Mouse (Mus musculus): ENCODE measurements around the gene Proz. TPM values are rescaled to one million over a fixed set of nuclear protein-coding genes. Genes with fewer than 3 reads are reported as not detected.

Gene Proz
- total and polyA plus RNA-seq, 2 experiments from 2014 or later: 0.10 TPM; not detected in 1

GRCm38 (mm10) chr8:13120882-13121665 is 60.4 kb downstream of the Proz start:
- ATAC-seq (ENCODE audit: insufficient read depth, low read depth): peak; percentile 64
- no peak overlapping the region for H3K9ac ChIP-seq (replicated peaks; ENCODE audit: low read depth, low read length)
- no peak overlapping the region for H3K4me3 ChIP-seq (ENCODE audit: low read depth, low read length)
- no peak for DNase-seq (ENCODE audit: low spot score)
- no peak overlapping the region for H3K4me2 ChIP-seq (ENCODE audit: low read depth, low read length)
- H3K4me1 ChIP-seq (ENCODE audit: control insufficient read depth, insufficient read depth): peaks cover 3% of the 10 kb centered on the region; the same call in 1 of the 2 replicates
- TF ChIP-seq CTCF (IDR thresholded peaks at IDR 0.05; ENCODE audit: low read depth) (no peak), EP300 (IDR thresholded peaks at IDR 0.05; ENCODE audit: low read depth) (no peak)
- WGBS: 51% methylated on average over 7 of the region's 7 CpGs
- no peaks in the 10 kb centered on the region for H3K9me3 ChIP-seq (replicated peaks; ENCODE audit: control insufficient read depth, low read length)
- no peaks in the 10 kb centered on the region for H3K27me3 ChIP-seq (ENCODE audit: control insufficient read depth, insufficient read depth, low read length)
- peaks cover 52% of the 10 kb centered on the region for H3K36me3 ChIP-seq (replicated peaks; ENCODE audit: control insufficient read depth, insufficient read depth, low read length)
- no peak overlapping the region for H3K27ac ChIP-seq (ENCODE audit: low read depth)

DNA sequence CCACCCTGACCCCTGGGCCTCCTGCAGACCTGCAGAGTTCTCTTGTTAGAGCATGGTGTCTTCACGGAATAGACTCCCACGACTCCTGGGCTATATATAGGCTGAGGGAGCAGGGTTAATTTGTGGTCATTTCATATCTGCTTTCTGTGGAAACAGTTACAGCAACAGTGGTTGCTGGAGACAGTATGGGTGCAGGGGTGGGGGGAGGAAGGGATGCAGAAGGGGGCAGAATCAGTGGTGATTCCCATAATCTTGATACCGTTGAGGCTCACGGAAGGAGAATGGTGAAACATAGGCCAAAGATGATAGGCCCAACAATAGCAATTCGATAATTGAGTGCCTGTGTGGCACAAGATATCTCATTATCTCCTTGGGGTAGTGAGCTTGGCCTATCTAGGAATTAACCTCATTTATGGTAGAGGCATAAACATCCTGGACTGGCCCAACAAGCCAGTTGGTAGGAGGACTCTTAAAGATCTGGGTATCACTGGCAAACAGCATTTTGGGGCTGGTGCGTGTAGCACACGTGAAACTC is 62.2 kb downstream of the Proz start:
- Histone ChIP-seq H3K4me2 (ENCODE audit: low read depth, low read length) (no peak overlapping the region), H3K4me3 (ENCODE audit: low read depth, low read length) (no peak overlapping the region), H3K27ac (ENCODE audit: low read depth) (no peak overlapping the region), H3K9me3 (replicated peaks; ENCODE audit: control insufficient read depth, low read length) (no peaks in the 10 kb centered on the region), H3K36me3 (replicated peaks; ENCODE audit: control insufficient read depth, insufficient read depth, low read length) (peaks cover 71% of the 10 kb centered on the region), H3K27me3 (ENCODE audit: control insufficient read depth, insufficient read depth, low read length) (no peaks in the 10 kb centered on the region), H3K9ac (replicated peaks; ENCODE audit: low read depth, low read length) (no peak overlapping the region), H3K4me1 (ENCODE audit: control insufficient read depth, insufficient read depth) (peaks cover 3% of the 10 kb centered on the region; the same call in 1 of the 2 replicates)
- no peak for DNase-seq (ENCODE audit: low spot score)
- TF ChIP-seq EP300 (IDR thresholded peaks at IDR 0.05; ENCODE audit: low read depth): no peak
- TF ChIP-seq CTCF (IDR thresholded peaks at IDR 0.05; ENCODE audit: low read depth): no peak
- peak; percentile 34; the same call in 1 of the 2 replicates for ATAC-seq (ENCODE audit: insufficient read depth, low read depth)
- whole genome bisulfite sequencing: 59% methylated on average over 7 of the region's 7 CpGs

GRCm38 (mm10) chr8:13124897-13125296 is 64.2 kb downstream of the Proz start:
- peaks cover 3% of the 10 kb centered on the region; the same call in 1 of the 2 replicates for H3K4me1 ChIP-seq (ENCODE audit: control insufficient read depth, insufficient read depth)
- no peak for ATAC-seq (ENCODE audit: insufficient read depth, low read depth)
- no peak overlapping the region for H3K4me3 ChIP-seq (ENCODE audit: low read depth, low read length)
- H3K27ac ChIP-seq (ENCODE audit: low read depth): no peak overlapping the region
- peaks cover 75% of the 10 kb centered on the region for H3K36me3 ChIP-seq (replicated peaks; ENCODE audit: control insufficient read depth, insufficient read depth, low read length)
- TF ChIP-seq CTCF (IDR thresholded peaks at IDR 0.05; ENCODE audit: low read depth) (no peak), EP300 (IDR thresholded peaks at IDR 0.05; ENCODE audit: low read depth) (no peak)
- no peaks in the 10 kb centered on the region for H3K9me3 ChIP-seq (replicated peaks; ENCODE audit: control insufficient read depth, low read length)
- no peaks in the 10 kb centered on the region for H3K27me3 ChIP-seq (ENCODE audit: control insufficient read depth, insufficient read depth, low read length)
- H3K9ac ChIP-seq (replicated peaks; ENCODE audit: low read depth, low read length): no peak overlapping the region
- WGBS: 89% methylated on average over 8 of the region's 8 CpGs
- no peak for DNase-seq (ENCODE audit: low spot score)
- no peak overlapping the region for H3K4me2 ChIP-seq (ENCODE audit: low read depth, low read length)

Other genes with a start within 250 kb of the Proz start
- gene Mcf2l, start 187.1 kb upstream of the Proz start, total RNA-seq (2014; rRNA removed; ENCODE audit: low replicate concordance): 22.1 and 22.9 TPM in 2 replicates
- gene Mcf2l, start 187.1 kb upstream of the Proz start, polyA plus RNA-seq (2015; fragmentation: Nextera tagmentation; extraction: Ambion mirVana): 6.6 and 7.5 TPM in 2 replicates
- not detected in 2 replicates for gene F7, start 34.9 kb upstream of the Proz start, total RNA-seq (2014; rRNA removed; ENCODE audit: low replicate concordance)
- gene F7, start 34.9 kb upstream of the Proz start, polyA plus RNA-seq (2015; fragmentation: Nextera tagmentation; extraction: Ambion mirVana): not detected in 2 replicates
- gene F10, start 23.6 kb upstream of the Proz start, total RNA-seq (2014; rRNA removed; ENCODE audit: low replicate concordance): 0.19 TPM in 1 of 2 replicates, not detected in the other
- 0.22 and 0.37 TPM in 2 replicates for gene F10, start 23.6 kb upstream of the Proz start, polyA plus RNA-seq (2015; fragmentation: Nextera tagmentation; extraction: Ambion mirVana)
- gene Pcid2, start 44.5 kb downstream of the Proz start, total RNA-seq (2014; rRNA removed; ENCODE audit: low replicate concordance): 8.2 and 13.1 TPM in 2 replicates
- 12.4 TPM in 2 replicates for gene Pcid2, start 44.5 kb downstream of the Proz start, polyA plus RNA-seq (2015; fragmentation: Nextera tagmentation; extraction: Ambion mirVana)
- 140 and 158 TPM in 2 replicates for gene Cul4a, start 44.7 kb downstream of the Proz start, total RNA-seq (2014; rRNA removed; ENCODE audit: low replicate concordance)
- 81.4 and 88.2 TPM in 2 replicates for gene Cul4a, start 44.7 kb downstream of the Proz start, polyA plus RNA-seq (2015; fragmentation: Nextera tagmentation; extraction: Ambion mirVana)
- 317 and 327 TPM in 2 replicates for gene Lamp1, start 98.2 kb downstream of the Proz start, total RNA-seq (2014; rRNA removed; ENCODE audit: low replicate concordance)
- 266 and 267 TPM in 2 replicates for gene Lamp1, start 98.2 kb downstream of the Proz start, polyA plus RNA-seq (2015; fragmentation: Nextera tagmentation; extraction: Ambion mirVana)
- 4.4 and 9.9 TPM in 2 replicates for gene Grtp1, start 139.7 kb downstream of the Proz start, total RNA-seq (2014; rRNA removed; ENCODE audit: low replicate concordance)
- 10.0 and 11.9 TPM in 2 replicates for gene Grtp1, start 139.7 kb downstream of the Proz start, polyA plus RNA-seq (2015; fragmentation: Nextera tagmentation; extraction: Ambion mirVana)
- 252 and 255 TPM in 2 replicates for gene Adprhl1, start 193.2 kb downstream of the Proz start, total RNA-seq (2014; rRNA removed; ENCODE audit: low replicate concordance)
- gene Adprhl1, start 193.2 kb downstream of the Proz start, polyA plus RNA-seq (2015; fragmentation: Nextera tagmentation; extraction: Ambion mirVana): 317 and 337 TPM in 2 replicates
- gene Dcun1d2, start 227.2 kb downstream of the Proz start, total RNA-seq (2014; rRNA removed; ENCODE audit: low replicate concordance): 31.8 and 37.7 TPM in 2 replicates
- gene Dcun1d2, start 227.2 kb downstream of the Proz start, polyA plus RNA-seq (2015; fragmentation: Nextera tagmentation; extraction: Ambion mirVana): 27.8 and 30.5 TPM in 2 replicates
- 9.0 and 10.8 TPM in 2 replicates for gene Tmco3, start 227.3 kb downstream of the Proz start, total RNA-seq (2014; rRNA removed; ENCODE audit: low replicate concordance)
- 16.7 and 18.3 TPM in 2 replicates for gene Tmco3, start 227.3 kb downstream of the Proz start, polyA plus RNA-seq (2015; fragmentation: Nextera tagmentation; extraction: Ambion mirVana)

Data from heart, postnatal 0 days (tissue).